Mouse (Mus musculus): ENCODE measurements at regions not wholly inside any gene's neighbourhood (a gene's known extent, or its start where the extent isn't known, plus 50 kb on each side); places are given as distances from the start of the nearest gene placed in this dataset.

DNA sequence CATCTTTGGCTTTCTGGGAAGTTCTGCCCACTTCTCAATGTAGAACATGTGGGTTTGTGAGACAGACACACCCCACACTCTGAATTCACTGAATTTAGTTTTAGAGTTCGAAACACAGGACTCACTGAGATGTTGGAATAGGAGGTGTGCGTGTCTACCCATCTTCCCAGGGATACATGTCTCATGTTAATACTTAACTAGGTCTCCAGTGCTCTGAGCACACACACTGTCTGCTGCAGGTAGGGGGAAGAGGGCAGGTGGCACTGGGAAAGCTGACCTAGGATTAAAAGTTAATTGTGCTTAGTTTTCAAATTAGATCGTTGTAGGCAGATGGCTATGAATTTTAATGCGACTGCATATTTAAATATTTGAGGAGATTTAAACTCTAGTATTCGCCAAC is 60.0 kb upstream of the Ppm1b start:
- WGBS = 90% methylated on average over 5 of the region's 5 CpGs
- Histone ChIP-seq H3K4me3 (ENCODE audit: insufficient read depth, low read depth, low read length) (no peak overlapping the region), H3K4me1 (ENCODE audit: control insufficient read depth, insufficient read depth, low read length) (no peaks in the 10 kb centered on the region), H3K27ac (ENCODE audit: insufficient read depth, low read depth, low read length) (no peak overlapping the region)
- TF ChIP-seq POLR2A (IDR thresholded peaks at IDR 0.05; ENCODE audit: insufficient read depth, low read depth, low read length) = no peak
- no peak for TF ChIP-seq CTCF (IDR thresholded peaks at IDR 0.05; ENCODE audit: insufficient read depth, low read depth, low read length)

DNA sequence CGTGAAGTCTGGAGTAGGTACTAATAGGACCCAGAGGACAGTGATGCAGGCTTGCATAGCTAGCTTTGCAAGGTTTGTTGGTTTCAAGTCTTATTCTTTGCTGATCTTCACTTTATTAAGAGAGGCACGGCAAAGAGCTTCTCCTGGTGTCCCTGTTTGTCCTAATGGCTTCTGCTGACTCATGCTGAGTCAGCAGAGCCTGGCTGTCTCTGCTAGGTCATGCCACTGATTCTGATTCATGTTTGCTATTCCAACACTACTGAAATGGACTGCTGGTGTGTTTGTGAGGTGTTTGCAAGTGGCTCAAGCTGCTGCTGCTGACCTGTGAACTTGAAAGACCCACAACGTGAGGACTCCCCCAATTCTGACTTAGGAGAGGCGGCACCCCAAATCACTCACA is 58.1 kb upstream of the Ppm1b start:
- H3K4me3 ChIP-seq (ENCODE audit: insufficient read depth, low read depth, low read length) = no peak overlapping the region
- H3K27ac ChIP-seq (ENCODE audit: insufficient read depth, low read depth, low read length) = no peak overlapping the region
- no peaks in the 10 kb centered on the region for H3K4me1 ChIP-seq (ENCODE audit: control insufficient read depth, insufficient read depth, low read length)
- no peak for TF ChIP-seq CTCF (IDR thresholded peaks at IDR 0.05; ENCODE audit: insufficient read depth, low read depth, low read length)
- TF ChIP-seq POLR2A (IDR thresholded peaks at IDR 0.05; ENCODE audit: insufficient read depth, low read depth, low read length) = no peak
- WGBS = 88% methylated on average over 4 of the region's 4 CpGs

DNA sequence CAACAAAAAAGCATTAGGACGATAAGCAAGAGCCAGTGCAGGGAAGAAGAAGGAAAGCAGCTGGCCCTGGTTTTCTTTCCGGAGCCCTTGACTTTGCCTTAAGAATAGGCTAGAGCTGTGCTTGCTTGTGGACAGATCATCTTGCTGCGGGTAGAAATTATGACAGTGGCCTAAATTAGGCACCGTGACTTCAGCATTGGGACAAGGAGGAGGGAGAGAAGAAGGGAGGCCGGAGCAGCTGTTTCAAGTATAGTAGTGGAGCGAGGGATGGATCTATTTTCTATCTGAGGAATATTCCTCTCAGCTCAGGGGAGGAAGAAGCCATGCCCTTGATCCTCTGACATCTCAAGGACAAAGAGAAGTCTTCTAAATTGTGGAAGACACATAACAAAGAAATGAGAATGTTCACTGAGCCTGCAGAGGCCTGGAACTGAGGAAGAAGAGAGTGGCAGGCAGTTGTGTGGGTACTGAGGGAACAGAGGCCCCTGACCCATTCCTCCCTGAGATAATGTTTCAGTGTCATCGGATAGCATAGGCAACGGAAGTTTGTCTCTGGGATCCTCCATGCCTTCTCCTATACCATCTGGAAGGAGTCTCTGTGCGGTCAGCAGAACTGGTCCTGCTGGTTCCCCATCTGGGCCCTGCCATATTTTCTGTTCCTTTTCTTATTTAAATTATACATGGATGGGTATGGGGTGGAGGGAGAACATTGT is 52.8 kb upstream of the Ppm1b start:
- WGBS = 81% methylated on average over 9 of the region's 9 CpGs
- Histone ChIP-seq H3K4me3 (ENCODE audit: insufficient read depth, low read depth, low read length) (no peak overlapping the region), H3K27ac (ENCODE audit: insufficient read depth, low read depth, low read length) (no peak overlapping the region), H3K4me1 (ENCODE audit: control insufficient read depth, insufficient read depth, low read length) (no peaks in the 10 kb centered on the region)
- TF ChIP-seq CTCF (IDR thresholded peaks at IDR 0.05; ENCODE audit: insufficient read depth, low read depth, low read length) (no peak), POLR2A (IDR thresholded peaks at IDR 0.05; ENCODE audit: insufficient read depth, low read depth, low read length) (no peak)
